Mouse (Mus musculus): ENCODE data around the gene Ap3d1. TPM values are rescaled to one million over a fixed set of nuclear protein-coding genes. Genes with fewer than 3 reads are reported as not detected.

Gene Ap3d1
- polyA plus RNA-seq, 1 experiment from 2014 or later = 80.6 TPM

- no peaks in the 10 kb centered on the region for H3K9me3 ChIP-seq (ENCODE audit: control insufficient read depth, low read length)
- peaks cover 29% of the 10 kb centered on the region for H3K4me1 ChIP-seq (ENCODE audit: control insufficient read depth, insufficient read depth, low read length)
- H3K9ac ChIP-seq (ENCODE audit: low read depth, low read length) = peak within 1 kb of the TSS; percentile 96
- no peaks in the 10 kb centered on the region for H3K27me3 ChIP-seq (ENCODE audit: control insufficient read depth, insufficient read depth, low read length)
- 1% methylated on average over 45 of the region's 57 CpGs for WGBS
- peak; percentile 93 for ATAC-seq (ENCODE audit: low FRiP score, low TSS enrichment)
- H3K36me3 ChIP-seq (ENCODE audit: control insufficient read depth, insufficient read depth, low read length) = no peaks in the 10 kb centered on the region
- peak within 1 kb of the TSS; percentile 97 for H3K4me2 ChIP-seq (replicated peaks; ENCODE audit: low read depth, low read length)
- H3K4me3 ChIP-seq (ENCODE audit: low read length) = peak within 1 kb of the TSS; percentile 100
- peak within 1 kb of the TSS; percentile 71 for H3K27ac ChIP-seq (ENCODE audit: low read depth, low read length)
These were observed 12.7 kb upstream of the Ap3d1 start, which contains the start of gene Dot1l for GRCm38 (mm10) chr10:80754594-80755290. Dot1l (plus strand) TSS chr10:80755206.

GRCm38 (mm10) chr10:80752079-80752625 lies 10.1 kb upstream of the Ap3d1 start:
- no peaks in the 10 kb centered on the region for H3K36me3 ChIP-seq (ENCODE audit: control insufficient read depth, insufficient read depth, low read length)
- H3K4me2 ChIP-seq (replicated peaks; ENCODE audit: low read depth, low read length) = peak overlapping the region; percentile 51
- 3% methylated on average over 6 of the region's 6 CpGs for WGBS
- H3K9ac ChIP-seq (ENCODE audit: low read depth, low read length) = no peak overlapping the region
- no peaks in the 10 kb centered on the region for H3K9me3 ChIP-seq (ENCODE audit: control insufficient read depth, low read length)
- H3K4me3 ChIP-seq (ENCODE audit: low read length) = peak overlapping the region; percentile 23; the same call in 1 of the 2 replicates
- peak; percentile 63 for ATAC-seq (ENCODE audit: low FRiP score, low TSS enrichment)
- H3K27me3 ChIP-seq (ENCODE audit: control insufficient read depth, insufficient read depth, low read length) = no peaks in the 10 kb centered on the region
- H3K4me1 ChIP-seq (ENCODE audit: control insufficient read depth, insufficient read depth, low read length) = peaks cover 23% of the 10 kb centered on the region
- peak overlapping the region; percentile 77; the same call in 1 of the 2 replicates for H3K27ac ChIP-seq (ENCODE audit: low read depth, low read length)

DNA sequence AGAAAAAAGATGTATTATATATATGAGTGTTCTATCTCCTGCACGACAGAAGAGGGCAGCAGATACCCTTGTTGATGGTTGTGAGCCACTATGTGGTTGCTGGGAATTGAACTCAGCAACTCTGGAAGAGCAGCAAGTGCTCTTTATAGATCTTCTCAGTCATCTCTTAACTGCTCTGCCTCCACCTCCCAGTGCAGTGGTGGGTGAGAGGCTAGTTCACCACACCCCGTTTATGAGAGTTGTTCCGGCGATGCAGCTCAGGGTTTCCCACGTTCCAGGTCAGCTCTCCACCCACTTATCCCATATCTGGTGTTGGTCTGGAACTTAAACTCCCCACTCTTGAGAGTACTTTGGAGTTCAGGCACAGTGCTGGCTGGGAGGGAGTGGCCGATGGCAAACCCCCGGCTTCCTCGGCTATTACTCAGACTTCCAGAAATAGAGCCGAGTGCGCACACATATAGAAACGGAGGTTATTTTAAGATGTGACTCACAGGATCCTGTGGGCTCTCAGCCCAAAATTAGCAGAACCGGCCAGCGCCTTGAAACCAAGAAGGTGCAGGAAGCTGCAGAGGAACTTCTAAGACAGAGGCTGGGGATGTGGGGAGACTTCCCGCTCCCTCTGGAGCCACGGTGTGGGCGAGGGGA lies 9.2 kb upstream of the Ap3d1 start:
- peak overlapping the region; percentile 31; the same call in 1 of the 2 replicates for H3K9ac ChIP-seq (ENCODE audit: low read depth, low read length)
- no peaks in the 10 kb centered on the region for H3K9me3 ChIP-seq (ENCODE audit: control insufficient read depth, low read length)
- peak overlapping the region; percentile 77; the same call in 1 of the 2 replicates for H3K27ac ChIP-seq (ENCODE audit: low read depth, low read length)
- peak overlapping the region; percentile 23; the same call in 1 of the 2 replicates for H3K4me3 ChIP-seq (ENCODE audit: low read length)
- WGBS = 11% methylated on average over 16 of the region's 16 CpGs
- ATAC-seq (ENCODE audit: low FRiP score, low TSS enrichment) = no peak
- H3K4me2 ChIP-seq (replicated peaks; ENCODE audit: low read depth, low read length) = peak overlapping the region; percentile 51
- peaks cover 14% of the 10 kb centered on the region for H3K4me1 ChIP-seq (ENCODE audit: control insufficient read depth, insufficient read depth, low read length)
- no peaks in the 10 kb centered on the region for H3K27me3 ChIP-seq (ENCODE audit: control insufficient read depth, insufficient read depth, low read length)
- H3K36me3 ChIP-seq (ENCODE audit: control insufficient read depth, insufficient read depth, low read length) = no peaks in the 10 kb centered on the region

GRCm38 (mm10) chr10:80748609-80749008 lies 6.5 kb upstream of the Ap3d1 start:
- ATAC-seq (ENCODE audit: low FRiP score, low TSS enrichment) = 0 out of 2 replicates have a peak, but pooled peaks have one; percentile 3
- Histone ChIP-seq H3K36me3 (ENCODE audit: control insufficient read depth, insufficient read depth, low read length) (no peaks in the 10 kb centered on the region), H3K4me1 (ENCODE audit: control insufficient read depth, insufficient read depth, low read length) (peaks cover 10% of the 10 kb centered on the region), H3K4me3 (ENCODE audit: low read length) (no peak overlapping the region), H3K9me3 (ENCODE audit: control insufficient read depth, low read length) (no peaks in the 10 kb centered on the region), H3K27ac (ENCODE audit: low read depth, low read length) (no peak overlapping the region), H3K27me3 (ENCODE audit: control insufficient read depth, insufficient read depth, low read length) (no peaks in the 10 kb centered on the region), H3K9ac (ENCODE audit: low read depth, low read length) (no peak overlapping the region), H3K4me2 (replicated peaks; ENCODE audit: low read depth, low read length) (no peak overlapping the region)
- 11% methylated on average over 6 of the region's 6 CpGs for WGBS

- ATAC-seq (ENCODE audit: low FRiP score, low TSS enrichment) = no peak
- no peaks in the 10 kb centered on the region for H3K9me3 ChIP-seq (ENCODE audit: control insufficient read depth, low read length)
- H3K27me3 ChIP-seq (ENCODE audit: control insufficient read depth, insufficient read depth, low read length) = no peaks in the 10 kb centered on the region
- H3K9ac ChIP-seq (ENCODE audit: low read depth, low read length) = no peak overlapping the region
- WGBS = 17% methylated on average over 3 of the region's 3 CpGs
- H3K4me2 ChIP-seq (replicated peaks; ENCODE audit: low read depth, low read length) = no peak overlapping the region
- no peak overlapping the region for H3K27ac ChIP-seq (ENCODE audit: low read depth, low read length)
- no peaks in the 10 kb centered on the region for H3K36me3 ChIP-seq (ENCODE audit: control insufficient read depth, insufficient read depth, low read length)
- H3K4me3 ChIP-seq (ENCODE audit: low read length) = no peak overlapping the region
- peaks cover 13% of the 10 kb centered on the region for H3K4me1 ChIP-seq (ENCODE audit: control insufficient read depth, insufficient read depth, low read length)
These were observed 5.3 kb upstream of the Ap3d1 start for GRCm38 (mm10) chr10:80747410-80747809.

GRCm38 (mm10) chr10:80744262-80744661 lies 2.2 kb upstream of the Ap3d1 start:
- ATAC-seq (ENCODE audit: low FRiP score, low TSS enrichment) = no peak
- H3K4me1 ChIP-seq (ENCODE audit: control insufficient read depth, insufficient read depth, low read length) = peaks cover 21% of the 10 kb centered on the region
- H3K9ac ChIP-seq (ENCODE audit: low read depth, low read length) = no peak overlapping the region
- WGBS = 39% methylated on average over 5 of the region's 5 CpGs
- H3K4me3 ChIP-seq (ENCODE audit: low read length) = no peak overlapping the region
- H3K9me3 ChIP-seq (ENCODE audit: control insufficient read depth, low read length) = no peaks in the 10 kb centered on the region
- H3K27me3 ChIP-seq (ENCODE audit: control insufficient read depth, insufficient read depth, low read length) = no peaks in the 10 kb centered on the region
- no peaks in the 10 kb centered on the region for H3K36me3 ChIP-seq (ENCODE audit: control insufficient read depth, insufficient read depth, low read length)
- no peak overlapping the region for H3K4me2 ChIP-seq (replicated peaks; ENCODE audit: low read depth, low read length)
- H3K27ac ChIP-seq (ENCODE audit: low read depth, low read length) = no peak overlapping the region

GRCm38 (mm10) chr10:80741634-80742179 lies 357 bp downstream of the Ap3d1 start:
- under 1% methylated on average over 46 of the region's 46 CpGs for whole genome bisulfite sequencing
- Histone ChIP-seq H3K4me2 (replicated peaks; ENCODE audit: low read depth, low read length) (peak overlapping the region; percentile 90), H3K9ac (ENCODE audit: low read depth, low read length) (peak overlapping the region; percentile 96), H3K4me3 (ENCODE audit: low read length) (peak overlapping the region; percentile 99), H3K27ac (ENCODE audit: low read depth, low read length) (peak overlapping the region; percentile 85), H3K36me3 (ENCODE audit: control insufficient read depth, insufficient read depth, low read length) (peaks cover 4% of the 10 kb centered on the region; the same call in 1 of the 2 replicates), H3K4me1 (ENCODE audit: control insufficient read depth, insufficient read depth, low read length) (peaks cover 21% of the 10 kb centered on the region), H3K27me3 (ENCODE audit: control insufficient read depth, insufficient read depth, low read length) (no peaks in the 10 kb centered on the region), H3K9me3 (ENCODE audit: control insufficient read depth, low read length) (no peaks in the 10 kb centered on the region)
- ATAC-seq (ENCODE audit: low FRiP score, low TSS enrichment) = peak; percentile 2; the same call in 1 of the 2 replicates

- Histone ChIP-seq H3K4me1 (ENCODE audit: control insufficient read depth, insufficient read depth, low read length) (peaks cover 21% of the 10 kb centered on the region), H3K36me3 (ENCODE audit: control insufficient read depth, insufficient read depth, low read length) (peaks cover 4% of the 10 kb centered on the region; the same call in 1 of the 2 replicates), H3K4me2 (replicated peaks; ENCODE audit: low read depth, low read length) (peak overlapping the region; percentile 90), H3K9me3 (ENCODE audit: control insufficient read depth, low read length) (no peaks in the 10 kb centered on the region), H3K27me3 (ENCODE audit: control insufficient read depth, insufficient read depth, low read length) (no peaks in the 10 kb centered on the region), H3K4me3 (ENCODE audit: low read length) (peak overlapping the region; percentile 99), H3K27ac (ENCODE audit: low read depth, low read length) (no peak overlapping the region), H3K9ac (ENCODE audit: low read depth, low read length) (peak overlapping the region; percentile 96)
- 27% methylated on average over 5 of the region's 5 CpGs for WGBS
- no peak for ATAC-seq (ENCODE audit: low FRiP score, low TSS enrichment)
These were observed 918 bp downstream of the Ap3d1 start for GRCm38 (mm10) chr10:80741146-80741545.
